Mouse (Mus musculus) Muller cell, postnatal 12 days (primary cell): ENCODE results near the gene Mcidas.
A peak's percentile ranks its signal among the peaks of the same experiment; 100 is the strongest.

ENCODE experiments used
- DNase-seq: peaks from one replicate; pipeline ENCODE4 v3.0.0-alpha.2; 2015; ENCODE audit errors: inconsistent ontology term

Mcidas gene

GRCm38 (mm10) chr13:112993531-112994152 is at the start of gene Mcidas:
TSS of gene Mcidas (plus strand) at chr13:112993845.
- DNase-seq, result peak; percentile 36

GRCm38 (mm10) chr13:112945312-112945711 is 48.3 kb upstream of the Mcidas start:
- no peak for DNase-seq

- no peak for DNase-seq
These were observed 47.7 kb upstream of the Mcidas start for GRCm38 (mm10) chr13:112945900-112946299.

- DNase-seq, result no peak
These were observed 39.6 kb upstream of the Mcidas start for GRCm38 (mm10) chr13:112954067-112954466.

- DNase-seq, result no peak
These were observed 30.6 kb upstream of the Mcidas start for GRCm38 (mm10) chr13:112963081-112963480.

- DNase-seq, result no peak
These were observed 29.2 kb upstream of the Mcidas start for GRCm38 (mm10) chr13:112964421-112964820.

- DNase-seq, result no peak
These were observed 26.4 kb upstream of the Mcidas start for GRCm38 (mm10) chr13:112967267-112967666.

- no peak for DNase-seq
These were observed 16.9 kb upstream of the Mcidas start for GRCm38 (mm10) chr13:112976720-112977119.

GRCm38 (mm10) chr13:112985605-112986450 is 7.8 kb upstream of the Mcidas start:
- DNase-seq, result no peak

GRCm38 (mm10) chr13:112986451-112986950 is 7.1 kb upstream of the Mcidas start:
- DNase-seq, result no peak

- peak; percentile 99 for DNase-seq
These were observed 6.1 kb upstream of the Mcidas start, which contains the start of gene Ccno for GRCm38 (mm10) chr13:112987532-112987943. TSS of gene Ccno (plus strand) at chr13:112987802.

- no peak for DNase-seq
These were observed 5.7 kb upstream of the Mcidas start for GRCm38 (mm10) chr13:112987991-112988390.

GRCm38 (mm10) chr13:112988866-112989265 is 4.8 kb upstream of the Mcidas start:
- DNase-seq, result no peak

- DNase-seq, result no peak
These were observed 4.1 kb upstream of the Mcidas start for GRCm38 (mm10) chr13:112989541-112989940.

- DNase-seq, result no peak
These were observed 3.3 kb upstream of the Mcidas start for GRCm38 (mm10) chr13:112990346-112990745.

GRCm38 (mm10) chr13:112994191-112994590 is 546 bp downstream of the Mcidas start:
- DNase-seq, result no peak

- DNase-seq, result no peak
These were observed 2.8 kb downstream of the Mcidas start for GRCm38 (mm10) chr13:112996407-112996806.

- no peak for DNase-seq
These were observed 3.7 kb downstream of the Mcidas start for GRCm38 (mm10) chr13:112997369-112997768.

- peak; percentile 51 for DNase-seq
These were observed 5.0 kb downstream of the Mcidas start for GRCm38 (mm10) chr13:112998427-112999201.

- no peak for DNase-seq
These were observed 6.4 kb downstream of the Mcidas start for GRCm38 (mm10) chr13:113000090-113000489.

- DNase-seq, result no peak
These were observed 7.1 kb downstream of the Mcidas start for GRCm38 (mm10) chr13:113000576-113001318.
